Mouse (Mus musculus) lung, postnatal 0 days (tissue): ENCODE data around the gene Gm20479. TPM values are rescaled to one million over a fixed set of nuclear protein-coding genes. Genes with fewer than 3 reads are reported as not detected.

ENCODE experiments used
- ATAC-seq: fragments of 200-750 bp; cut with Nextera tagmentation; 2 replicates; pipeline ENCODE4 v1.8.0; 2017; ENCODE audit warnings: moderate library complexity
- DNase-seq: peaks from one replicate; pipeline ENCODE4 v3.0.0-alpha.2; 2016; ENCODE audit warnings: low spot score
- H3K27ac ChIP-seq: fragments of 300-500 bp; sonication (generic); 2 replicates; pipeline ENCODE4 v1.5.1; 2014; ENCODE audit warnings: antibody characterized with exemption, mild to moderate bottlenecking, low read length, mixed read lengths
- H3K27me3 ChIP-seq: fragments of 300-500 bp; sonication (generic); replicated peaks from 2 replicates; pipeline ENCODE4 v1.6.1; 2014; ENCODE audit warnings: low read length, mixed read lengths; ENCODE audit not compliant: insufficient read depth
- H3K36me3 ChIP-seq: fragments of 300-500 bp; sonication (generic); 2 replicates; pipeline ENCODE4 v1.6.1; 2014; ENCODE audit warnings: low read length, mixed read lengths; ENCODE audit not compliant: insufficient read depth
- H3K4me1 ChIP-seq: fragments of 300-500 bp; sonication (generic); 2 replicates; pipeline ENCODE4 v1.6.1; 2014; ENCODE audit warnings: antibody characterized with exemption, low read depth, low read length, mixed read lengths; ENCODE audit not compliant: insufficient read depth
- H3K4me2 ChIP-seq: fragments of 300-500 bp; sonication (generic); replicated peaks from 2 replicates; pipeline ENCODE4 v1.6.1; 2014; ENCODE audit warnings: low read depth, mild to moderate bottlenecking, low read length, moderate library complexity, mixed read lengths
- H3K4me3 ChIP-seq: fragments of 300-500 bp; sonication (generic); 2 replicates; pipeline ENCODE4 v1.5.1; 2014; ENCODE audit warnings: low read depth, low read length
- H3K9ac ChIP-seq: fragments of 300-500 bp; sonication (generic); replicated peaks from 2 replicates; pipeline ENCODE4 v1.6.1; 2014; ENCODE audit warnings: low read depth, mild to moderate bottlenecking
- H3K9me3 ChIP-seq: fragments of 300-500 bp; sonication (generic); 2 replicates; pipeline ENCODE4 v1.6.1; 2016; ENCODE audit warnings: low read length, mixed read lengths
- CTCF ChIP-seq: IDR thresholded peaks from 2 replicates; pipeline ENCODE4 v1.5.1; 2016; ENCODE audit warnings: antibody characterized with exemption, mild to moderate bottlenecking
- EP300 ChIP-seq: IDR thresholded peaks from 2 replicates; pipeline ENCODE4 v1.6.1; 2016; ENCODE audit warnings: antibody characterized with exemption, mild to moderate bottlenecking, control low read depth
- WGBS: fragments of 180-500 bp; shearing (Covaris S2); extraction: QIAGEN DNeasy Blood & Tissue Kit; methylation state at CpG from one replicate; pipeline ENCODE4 v1.1.7; 2014; 5-methylcytosine and 5-hydroxymethylcytosine counted together
- polyA plus RNA-seq: library from polyadenylated mRNA; unstranded; fragments of >200 nt; fragmentation: Nextera tagmentation; extraction: Ambion mirVana; gene quantifications from 2 replicates; pipeline ENCODE4 v1.2.1, GENCODE M21; 2015

Gm20479 gene
- polyA plus RNA-seq, 1 experiment from 2014 or later: not detected

DNA sequence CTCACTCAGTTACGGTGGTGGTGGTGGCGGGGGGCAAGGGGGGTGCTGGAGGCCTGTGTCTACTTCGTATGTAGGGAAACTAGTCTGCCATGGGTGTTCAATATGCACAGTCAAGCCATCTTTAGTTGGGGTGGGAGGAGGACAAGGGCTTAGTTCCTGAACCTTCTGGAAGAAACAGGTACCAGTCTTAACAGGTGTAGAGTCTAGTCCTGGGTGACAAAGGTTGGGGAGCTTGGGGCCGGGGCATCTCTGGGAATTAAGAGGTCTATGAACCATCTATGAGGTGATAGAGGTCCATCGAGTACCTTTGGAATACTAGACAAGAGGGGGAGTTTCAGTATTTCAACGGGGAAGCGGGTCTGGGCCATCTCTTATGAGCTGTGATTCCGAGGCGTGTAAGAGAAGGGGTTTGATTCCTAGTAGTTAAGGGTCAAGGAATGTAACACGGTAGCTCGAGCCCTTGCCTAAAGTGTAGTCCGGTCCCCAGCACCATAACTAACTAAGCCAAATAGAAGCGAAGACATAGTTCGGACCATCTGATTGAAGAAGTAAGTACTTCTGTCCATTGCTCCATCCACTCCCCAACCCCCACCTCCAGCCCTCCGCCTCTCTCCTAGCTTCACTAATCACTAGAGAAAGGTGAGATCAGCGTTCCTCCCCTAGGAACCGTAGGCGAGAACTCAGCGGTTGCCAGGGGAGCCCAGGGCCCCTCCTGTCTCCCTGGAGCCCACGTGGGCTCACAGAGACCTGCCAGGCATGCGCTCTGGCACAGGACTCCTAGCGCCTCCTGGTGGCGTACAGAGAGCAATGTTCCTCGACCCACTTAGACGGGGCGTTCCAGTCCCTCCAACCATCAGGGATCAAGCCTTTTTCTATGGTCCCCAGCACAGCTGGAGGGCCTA lies 40.1 kb upstream of the Gm20479 start:
- H3K27me3 ChIP-seq: peaks cover 37% of the 10 kb centered on the region
- TF ChIP-seq CTCF: peak; percentile 84
- no peak for TF ChIP-seq EP300
- no peaks in the 10 kb centered on the region for H3K9me3 ChIP-seq
- 15% methylated on average over 26 of the region's 26 CpGs for WGBS
- H3K4me1 ChIP-seq: no peaks in the 10 kb centered on the region
- H3K4me3 ChIP-seq: no peak overlapping the region
- no peak overlapping the region for H3K9ac ChIP-seq
- ATAC-seq (peak; percentile 78), DNase-seq (peak; percentile 78)
- no peak overlapping the region for H3K4me2 ChIP-seq
- no peaks in the 10 kb centered on the region for H3K36me3 ChIP-seq
- no peak overlapping the region for H3K27ac ChIP-seq

DNA sequence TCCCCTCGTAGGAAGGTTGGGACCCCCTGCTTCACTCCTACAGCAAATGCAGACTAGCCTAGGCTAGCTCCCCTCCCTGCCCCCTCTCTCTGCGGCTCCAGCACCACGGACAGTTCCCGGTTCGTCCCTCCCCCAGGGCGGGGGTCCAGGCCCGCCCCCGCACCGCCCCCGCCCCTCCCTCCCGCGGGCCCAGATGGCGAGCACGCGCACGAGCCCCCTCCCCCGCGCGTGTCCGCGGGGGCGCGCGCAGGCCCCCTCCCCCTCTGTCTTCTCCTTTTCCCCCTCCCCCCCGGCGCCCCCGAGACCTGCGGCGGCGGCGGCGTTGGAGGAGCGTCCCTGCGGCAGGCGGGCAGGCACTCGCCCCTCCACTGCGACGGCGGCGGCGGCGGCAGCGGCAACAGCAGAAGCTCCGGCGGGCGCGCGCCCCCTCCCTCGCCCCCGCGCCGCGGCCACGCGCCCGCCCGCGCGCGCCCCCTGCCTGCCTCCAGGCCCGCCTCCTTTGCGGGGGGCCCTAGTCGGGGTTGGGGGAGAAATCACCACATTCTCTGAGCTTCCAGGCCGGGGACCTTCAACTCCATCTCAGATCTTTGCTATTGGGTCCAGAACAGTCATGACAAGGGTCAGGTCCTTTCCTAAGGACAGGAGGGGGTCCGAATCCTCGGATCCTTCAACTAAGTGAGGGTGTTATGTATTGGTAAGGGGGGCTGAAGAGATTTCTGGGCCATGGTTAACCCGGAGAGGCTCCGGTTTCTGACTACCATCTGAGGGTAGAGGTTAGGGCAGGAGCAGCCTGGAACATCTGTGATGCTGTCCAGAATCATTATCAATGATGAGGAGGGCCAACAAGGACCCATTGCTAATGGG lies 39.2 kb upstream of the Gm20479 start:
- 4% methylated on average over 14 of the region's 68 CpGs for WGBS

DNA sequence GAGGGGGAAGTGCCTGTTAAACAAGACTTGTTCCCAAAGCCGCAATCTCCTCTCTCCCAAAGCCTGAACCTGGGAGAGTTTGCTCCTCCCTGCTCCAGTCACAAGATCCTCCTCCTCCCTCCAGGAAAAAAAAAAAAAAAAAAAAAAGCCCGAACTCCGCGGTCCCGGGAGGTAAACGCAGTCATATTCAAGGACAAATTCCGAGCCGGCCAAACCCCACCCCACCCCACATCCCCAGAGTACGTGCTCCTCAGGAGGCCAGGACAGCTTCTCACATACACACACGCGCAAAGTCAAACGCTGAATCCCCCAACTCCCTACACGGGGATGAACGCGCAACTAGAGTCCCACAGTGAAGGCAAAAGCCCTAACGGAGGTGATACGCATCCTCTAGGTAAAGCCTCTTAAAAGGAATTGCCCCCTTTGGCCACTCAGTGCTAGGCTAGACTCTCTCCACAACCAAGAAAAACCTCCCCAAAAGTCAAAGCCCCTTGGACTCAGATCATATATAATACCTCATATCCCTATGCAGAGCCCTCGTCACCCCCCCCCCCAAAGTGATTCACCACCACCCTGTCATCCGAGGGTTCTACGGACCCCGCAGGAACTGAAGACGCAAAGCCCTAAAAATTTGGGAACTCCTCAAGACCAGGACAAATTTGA lies 38.4 kb upstream of the Gm20479 start:
- WGBS: 3% methylated on average over 21 of the region's 22 CpGs
- Histone ChIP-seq H3K9me3 (no peaks in the 10 kb centered on the region), H3K4me3 (peak overlapping the region; percentile 41; the same call in 1 of the 2 replicates), H3K4me2 (peak overlapping the region; percentile 70; the same call in 1 of the 2 replicates), H3K27me3 (peaks cover 37% of the 10 kb centered on the region), H3K9ac (no peak overlapping the region), H3K27ac (no peak overlapping the region), H3K36me3 (no peaks in the 10 kb centered on the region), H3K4me1 (no peaks in the 10 kb centered on the region)
- ATAC-seq: 0 out of 2 replicates have a peak, but pooled peaks have one; percentile 5
- DNase-seq: no peak
- TF ChIP-seq CTCF (no peak), EP300 (no peak)

More for the DNA sequence above, 39.2 kb upstream of the Gm20479 start:
- no peak for ATAC-seq
- TF ChIP-seq EP300 (no peak), CTCF (no peak)
- Histone ChIP-seq H3K27ac (no peak overlapping the region), H3K36me3 (no peaks in the 10 kb centered on the region), H3K9me3 (no peaks in the 10 kb centered on the region), H3K4me1 (no peaks in the 10 kb centered on the region), H3K9ac (no peak overlapping the region), H3K27me3 (peaks cover 37% of the 10 kb centered on the region), H3K4me2 (peak overlapping the region; percentile 70), H3K4me3 (peak overlapping the region; percentile 41)
- peak; percentile 28 for DNase-seq

DNA sequence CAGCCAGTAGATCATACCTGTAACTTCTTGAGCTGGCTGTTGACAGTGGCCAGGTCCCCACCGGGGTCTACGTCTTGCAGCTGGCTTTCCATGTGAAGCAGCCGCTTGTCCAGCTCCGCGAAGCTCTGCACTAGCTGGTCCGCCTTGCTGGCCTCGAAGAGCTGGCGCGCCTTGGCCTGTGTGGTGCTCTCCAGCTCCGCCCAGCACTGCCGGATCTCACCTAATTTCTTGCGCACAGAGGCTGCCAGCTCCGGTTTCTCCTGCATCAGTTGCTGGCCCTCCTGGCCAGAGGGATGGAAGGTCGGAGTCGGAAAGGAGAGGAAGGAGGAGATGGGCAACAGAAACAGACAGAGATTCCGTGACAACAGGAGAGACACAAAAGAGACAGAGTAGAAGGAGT lies 34.2 kb upstream of the Gm20479 start:
- ATAC-seq (no peak), DNase-seq (no peak)
- Histone ChIP-seq H3K9me3 (no peaks in the 10 kb centered on the region), H3K27ac (no peak overlapping the region), H3K36me3 (no peaks in the 10 kb centered on the region), H3K4me1 (no peaks in the 10 kb centered on the region), H3K4me2 (no peak overlapping the region), H3K9ac (no peak overlapping the region), H3K27me3 (peaks cover 21% of the 10 kb centered on the region; the same call in 1 of the 2 replicates), H3K4me3 (no peak overlapping the region)
- 24% methylated on average over 16 of the region's 16 CpGs for WGBS
- no peak for TF ChIP-seq CTCF
- TF ChIP-seq EP300: no peak

DNA sequence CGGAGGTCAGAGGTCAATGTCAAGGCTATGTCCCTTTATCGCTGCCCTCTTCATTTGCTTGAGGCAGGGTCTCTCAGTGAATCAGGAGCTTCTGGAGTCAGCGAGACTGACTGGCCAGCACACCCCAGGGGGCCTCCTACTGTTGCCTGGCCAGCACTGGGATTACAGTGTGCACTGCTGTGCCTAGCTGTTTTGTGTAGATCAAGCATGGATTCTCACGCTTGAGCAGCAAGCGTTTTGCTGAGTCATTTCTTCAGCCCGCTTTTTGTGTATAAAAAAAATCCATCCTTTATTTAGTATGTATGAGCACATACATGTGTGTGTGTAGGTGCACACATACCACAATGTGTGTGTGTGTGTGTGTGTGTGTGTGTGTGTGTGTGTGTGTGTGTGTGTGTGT lies 32.0 kb upstream of the Gm20479 start:
- H3K27me3 ChIP-seq: no peaks in the 10 kb centered on the region
- ATAC-seq (no peak), DNase-seq (no peak)
- H3K4me2 ChIP-seq: no peak overlapping the region
- TF ChIP-seq EP300 (no peak), CTCF (no peak)
- WGBS: 57% methylated on average over 6 of the region's 6 CpGs
- no peak overlapping the region for H3K9ac ChIP-seq
- no peaks in the 10 kb centered on the region for H3K9me3 ChIP-seq
- H3K4me3 ChIP-seq: no peak overlapping the region
- H3K36me3 ChIP-seq: no peaks in the 10 kb centered on the region
- H3K27ac ChIP-seq: no peak overlapping the region
- no peaks in the 10 kb centered on the region for H3K4me1 ChIP-seq
